Mouse (Mus musculus) liver, adult 2 months (tissue): ENCODE data around the gene Omg.

Experiments used
- CTCF ChIP-seq: fragments of 200-500 bp; IDR thresholded peaks from 2 replicates; pipeline ENCODE4 v1.5.1; 2011; ENCODE audit warnings: low read depth, low read length, control low read depth
- POLR2A ChIP-seq: fragments of 200-500 bp; IDR thresholded peaks from 2 replicates; pipeline ENCODE4 v1.6.1; 2011; ENCODE audit warnings: low read length, control low read depth; ENCODE audit not compliant: insufficient read depth; ENCODE audit errors: extremely low read depth

DNA sequence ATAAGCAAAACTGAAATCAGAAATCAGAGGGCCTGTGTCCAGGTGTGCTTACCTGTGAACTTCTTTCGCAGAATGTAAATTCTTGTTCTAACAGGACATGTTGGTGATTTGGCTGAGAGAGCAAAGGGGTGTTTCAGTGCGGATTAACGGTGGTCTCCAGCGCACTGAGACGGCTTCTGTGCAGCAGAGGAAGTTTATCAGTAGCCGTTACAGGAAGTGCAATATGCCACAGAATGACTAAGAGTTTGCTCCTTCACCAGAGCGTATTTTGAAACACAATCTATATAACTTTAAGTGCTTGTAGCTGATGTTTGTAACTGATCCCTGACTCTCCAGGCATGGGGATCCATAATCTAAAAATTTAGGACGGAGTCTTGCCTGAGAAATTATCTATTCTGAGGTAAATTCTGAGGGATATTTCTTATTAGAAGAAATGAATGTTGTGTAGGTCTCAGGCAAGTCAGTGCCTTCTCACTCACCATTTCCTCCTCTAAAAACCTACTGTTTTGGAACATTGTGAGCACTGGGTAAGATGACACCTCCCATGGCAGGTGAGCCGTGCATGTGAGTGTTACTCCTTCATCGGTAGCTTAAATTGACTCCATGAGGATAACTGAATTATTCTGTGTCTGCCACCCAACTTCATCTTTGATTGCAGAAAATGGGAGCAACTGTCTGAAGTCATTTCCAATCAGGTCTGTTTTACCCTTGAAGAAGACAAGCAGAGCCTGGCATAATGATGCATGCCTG, 19.9 kb upstream of the Omg start, which contains the start of gene Evi2b:
- no peak for TF ChIP-seq CTCF
- TF ChIP-seq POLR2A, result no peak
